ENCODE assay signal across 15 mouse cellular contexts in genomic region chr17:56112743-56113142, GRCm38 (mm10). TPM values are rescaled to one million over a fixed set of nuclear protein-coding genes. Genes with fewer than 3 reads are reported as not detected.
DNase-seq lines count a peak whose midpoint lies in the region; ATAC-seq lines count a peak whose summit lies in the region.
"Had no signal": no experiment of that assay in that cellular context is flagged by ENCODE, and none has a peak within 500 bp of the region (broad histone marks: within the 10 kb centered on the region; RNA-seq: fewer than 3 reads in every experiment).

No protein-coding gene starts in this region.

- 70% methylated on average over 3 of the region's 3 CpGs for WGBS in forebrain, embryonic 13.5 days
- WGBS in forebrain, embryonic 11.5 days = 55% methylated on average over 3 of the region's 3 CpGs
- WGBS in hindbrain, embryonic 11.5 days = 75% methylated on average over 3 of the region's 3 CpGs
- WGBS in hindbrain, embryonic 12.5 days = 69% methylated on average over 3 of the region's 3 CpGs

- no peak for ATAC-seq in forebrain, embryonic 13.5 days
- ATAC-seq in forebrain, embryonic 11.5 days (replicated peaks; ENCODE audit: low FRiP score) = no peak
- no peak; the same call in 1 of the 2 replicates for ATAC-seq in hindbrain, embryonic 11.5 days (ENCODE audit: low FRiP score)
- no peak for ATAC-seq in hindbrain, embryonic 12.5 days (ENCODE audit: low FRiP score)
- ATAC-seq: forebrain, embryonic 15.5 days had no signal

- H3K27ac ChIP-seq in forebrain, embryonic 13.5 days = no peak overlapping the region
- H3K27ac ChIP-seq in forebrain, embryonic 11.5 days (ENCODE audit: low read depth, low read length) = no peak overlapping the region
- H3K27ac ChIP-seq in hindbrain, embryonic 11.5 days (ENCODE audit: low read depth, low read length) = peak overlapping the region; percentile 24; the same call in 1 of the 2 replicates
- no peak overlapping the region for H3K27ac ChIP-seq in hindbrain, embryonic 12.5 days
- H3K27ac ChIP-seq: forebrain, embryonic 15.5 days had no signal

- DNase-seq in forebrain, embryonic 11.5 days (ENCODE audit: low spot score) = no peak
- DNase-seq in hindbrain, embryonic 11.5 days (ENCODE audit: low spot score) = no peak
- peak; percentile 1 for DNase-seq in lung, postnatal 10 days
- DNase-seq in lung, adult 18-20 months = no peak
- no peak for DNase-seq in layer of hippocampus, postnatal 36 days
- DNase-seq: adrenal gland, postnatal 10 days; cerebellum, adult 11-12 months; cerebellum, adult 9-10 months; cerebellum, postnatal 25 days; heart, postnatal 10 days had no signal

- H3K27me3 ChIP-seq in forebrain, embryonic 13.5 days = peaks cover 17% of the 10 kb centered on the region
- H3K27me3 ChIP-seq in forebrain, embryonic 11.5 days (ENCODE audit: control insufficient read depth, insufficient read depth, low read length) = peaks cover 2% of the 10 kb centered on the region; the same call in 1 of the 2 replicates
- no peaks in the 10 kb centered on the region for H3K27me3 ChIP-seq in hindbrain, embryonic 11.5 days (ENCODE audit: control insufficient read depth, insufficient read depth, low read length)
- H3K27me3 ChIP-seq in hindbrain, embryonic 12.5 days = peaks cover 17% of the 10 kb centered on the region

- no peak overlapping the region for H3K4me2 ChIP-seq in forebrain, embryonic 13.5 days
- no peak overlapping the region for H3K4me2 ChIP-seq in forebrain, embryonic 11.5 days (ENCODE audit: low read depth, low read length, severe bottlenecking)
- no peak overlapping the region for H3K4me2 ChIP-seq in hindbrain, embryonic 11.5 days (replicated peaks; ENCODE audit: low read depth, low read length)
- H3K4me2 ChIP-seq in hindbrain, embryonic 12.5 days (replicated peaks) = no peak overlapping the region
- H3K4me2 ChIP-seq: forebrain, embryonic 15.5 days had no signal

- H3K36me3 ChIP-seq in forebrain, embryonic 13.5 days (ENCODE audit: poor library complexity, severe bottlenecking) = peaks cover 7% of the 10 kb centered on the region
- H3K36me3 ChIP-seq in forebrain, embryonic 11.5 days (ENCODE audit: control insufficient read depth, insufficient read depth, low read length) = no peaks in the 10 kb centered on the region
- H3K36me3 ChIP-seq in hindbrain, embryonic 11.5 days (ENCODE audit: control insufficient read depth, insufficient read depth, low read length) = no peaks in the 10 kb centered on the region
- no peaks in the 10 kb centered on the region for H3K36me3 ChIP-seq in hindbrain, embryonic 12.5 days
- H3K36me3 ChIP-seq: forebrain, embryonic 15.5 days had no signal

- no peaks in the 10 kb centered on the region for H3K9me3 ChIP-seq in forebrain, embryonic 13.5 days (replicated peaks)
- no peaks in the 10 kb centered on the region for H3K9me3 ChIP-seq in forebrain, embryonic 11.5 days (ENCODE audit: control insufficient read depth, low read length)
- H3K9me3 ChIP-seq in hindbrain, embryonic 11.5 days (ENCODE audit: control insufficient read depth, low read length) = no peaks in the 10 kb centered on the region
- no peaks in the 10 kb centered on the region for H3K9me3 ChIP-seq in hindbrain, embryonic 12.5 days (replicated peaks)
- H3K9me3 ChIP-seq: forebrain, embryonic 15.5 days had no signal

- peak overlapping the region; percentile 19; the same call in 1 of the 2 replicates for H3K9ac ChIP-seq in forebrain, embryonic 13.5 days
- H3K9ac ChIP-seq in forebrain, embryonic 11.5 days (ENCODE audit: low read length) = no peak overlapping the region
- H3K9ac ChIP-seq in hindbrain, embryonic 11.5 days (ENCODE audit: low read depth, low read length) = no peak overlapping the region
- H3K9ac ChIP-seq in hindbrain, embryonic 12.5 days = no peak overlapping the region
- H3K9ac ChIP-seq: forebrain, embryonic 15.5 days had no signal

- peaks cover 5% of the 10 kb centered on the region for H3K4me1 ChIP-seq in forebrain, embryonic 13.5 days
- H3K4me1 ChIP-seq in forebrain, embryonic 11.5 days (replicated peaks; ENCODE audit: control insufficient read depth, insufficient read depth, low read length) = peaks cover 5% of the 10 kb centered on the region; the same call in 1 of the 2 replicates
- peaks cover 3% of the 10 kb centered on the region; the same call in 1 of the 2 replicates for H3K4me1 ChIP-seq in hindbrain, embryonic 11.5 days (replicated peaks; ENCODE audit: control insufficient read depth, insufficient read depth, low read length)
- H3K4me1 ChIP-seq in hindbrain, embryonic 12.5 days = peaks cover 13% of the 10 kb centered on the region

- no peak overlapping the region for H3K4me3 ChIP-seq in forebrain, embryonic 13.5 days
- no peak overlapping the region for H3K4me3 ChIP-seq in forebrain, embryonic 11.5 days (ENCODE audit: low read depth, low read length)
- no peak overlapping the region for H3K4me3 ChIP-seq in hindbrain, embryonic 11.5 days (ENCODE audit: low read depth, low read length)
- H3K4me3 ChIP-seq in hindbrain, embryonic 12.5 days = no peak overlapping the region
- H3K4me3 ChIP-seq: forebrain, embryonic 15.5 days had no signal

RNA-seq across cellular contexts. Expression of gene Plin4, which starts 3.1 kb away (rescaled TPM):
- 0.06 and 0.08 TPM in 2 replicates for polyA plus RNA-seq in forebrain, embryonic 13.5 days (2015; fragmentation: Nextera tagmentation; extraction: Ambion mirVana)
- 0.07 TPM in 2 replicates for polyA plus RNA-seq in forebrain, embryonic 11.5 days (2014; fragmentation: Nextera tagmentation; extraction: Ambion mirVana)
- polyA plus RNA-seq in hindbrain, embryonic 11.5 days (2014; fragmentation: Nextera tagmentation; extraction: Ambion mirVana) = 0.07 and 0.09 TPM in 2 replicates
- polyA plus RNA-seq in hindbrain, embryonic 12.5 days (2016; fragmentation: Nextera tagmentation; extraction: Ambion mirVana) = 0.06 and 0.09 TPM in 2 replicates
- 1 to 10 TPM; 1.4 to 6.8 TPM for total RNA-seq in layer of hippocampus, postnatal 36 days (2021)
- total RNA-seq: hematopoietic stem cell, adult 5-6 weeks had no signal

RNA-seq across cellular contexts. Expression of gene Plin5, which starts 4.7 kb away (rescaled TPM):
- 0.27 and 0.52 TPM in 2 replicates for polyA plus RNA-seq in forebrain, embryonic 13.5 days (2015; fragmentation: Nextera tagmentation; extraction: Ambion mirVana)
- polyA plus RNA-seq in forebrain, embryonic 11.5 days (2014; fragmentation: Nextera tagmentation; extraction: Ambion mirVana) = 0.21 TPM in 1 of 2 replicates, not detected in the other
- polyA plus RNA-seq in hindbrain, embryonic 11.5 days (2014; fragmentation: Nextera tagmentation; extraction: Ambion mirVana) = 0.20 and 0.28 TPM in 2 replicates
- 0.42 and 0.62 TPM in 2 replicates for polyA plus RNA-seq in hindbrain, embryonic 12.5 days (2016; fragmentation: Nextera tagmentation; extraction: Ambion mirVana)
- under 1 TPM; 0.40 to 0.63 TPM for total RNA-seq in layer of hippocampus, postnatal 36 days (2021)
- total RNA-seq: hematopoietic stem cell, adult 5-6 weeks; MEL had no signal

RNA-seq across cellular contexts. Expression of gene Lrg1, which starts 9.1 kb away (rescaled TPM):
- polyA plus RNA-seq in forebrain, embryonic 13.5 days (2015; fragmentation: Nextera tagmentation; extraction: Ambion mirVana) = not detected in 2 replicates
- 0.17 and 0.51 TPM in 2 replicates for polyA plus RNA-seq in forebrain, embryonic 11.5 days (2014; fragmentation: Nextera tagmentation; extraction: Ambion mirVana)
- 0.21 TPM in 1 of 2 replicates, not detected in the other for polyA plus RNA-seq in hindbrain, embryonic 11.5 days (2014; fragmentation: Nextera tagmentation; extraction: Ambion mirVana)
- polyA plus RNA-seq in hindbrain, embryonic 12.5 days (2016; fragmentation: Nextera tagmentation; extraction: Ambion mirVana) = 0.25 and 0.27 TPM in 2 replicates
- total RNA-seq in layer of hippocampus, postnatal 36 days (2021) = 1 to 10 TPM in 1 of 2 experiments, under 1 TPM in 1; 0.40 to 1.7 TPM
- total RNA-seq: MEL had no signal

RNA-seq across cellular contexts. Expression of gene Sema6b, which starts 27.4 kb away (rescaled TPM):
- polyA plus RNA-seq in forebrain, embryonic 13.5 days (2015; fragmentation: Nextera tagmentation; extraction: Ambion mirVana) = 4.2 and 4.3 TPM in 2 replicates
- polyA plus RNA-seq in forebrain, embryonic 11.5 days (2014; fragmentation: Nextera tagmentation; extraction: Ambion mirVana) = 1.4 and 2.5 TPM in 2 replicates
- 2.5 and 2.6 TPM in 2 replicates for polyA plus RNA-seq in hindbrain, embryonic 11.5 days (2014; fragmentation: Nextera tagmentation; extraction: Ambion mirVana)
- 9.6 and 11.2 TPM in 2 replicates for polyA plus RNA-seq in hindbrain, embryonic 12.5 days (2016; fragmentation: Nextera tagmentation; extraction: Ambion mirVana)
- total RNA-seq in layer of hippocampus, postnatal 36 days (2021) = 100 to 1,000 TPM; 129 to 138 TPM

RNA-seq across cellular contexts. Expression of gene Hdgfl2, which starts 33.3 kb away (rescaled TPM):
- 163 and 169 TPM in 2 replicates for polyA plus RNA-seq in forebrain, embryonic 13.5 days (2015; fragmentation: Nextera tagmentation; extraction: Ambion mirVana)
- polyA plus RNA-seq in forebrain, embryonic 11.5 days (2014; fragmentation: Nextera tagmentation; extraction: Ambion mirVana) = 150 and 152 TPM in 2 replicates
- 100 and 113 TPM in 2 replicates for polyA plus RNA-seq in hindbrain, embryonic 11.5 days (2014; fragmentation: Nextera tagmentation; extraction: Ambion mirVana)
- polyA plus RNA-seq in hindbrain, embryonic 12.5 days (2016; fragmentation: Nextera tagmentation; extraction: Ambion mirVana) = 167 and 177 TPM in 2 replicates
- total RNA-seq in layer of hippocampus, postnatal 36 days (2021) = 100 to 1,000 TPM; 115 to 121 TPM
